Mouse (Mus musculus): ENCODE results near the gene Ube4a.

- TF ChIP-seq CTCF (conservative IDR thresholded peaks at IDR 0.05; ENCODE audit: low read length) (no peak), POU5F1 (IDR thresholded peaks at IDR 0.05; ENCODE audit: borderline replicate concordance, low read length) (no peak)
Observed at GRCm38 (mm10) chr9:44992271-44992670, 26.9 kb upstream of the Ube4a start.

Measured in E14TG2a.4 (cell line).